Mouse (Mus musculus) layer of hippocampus, adult 2 months (tissue): ENCODE measurements around the gene Ptpdc1. TPM values are rescaled to one million over a fixed set of nuclear protein-coding genes. Genes with fewer than 3 reads are reported as not detected.

Source experiments
- DNase-seq, 2 experiments: peaks; one replicate each; pipeline ENCODE4 v3.0.0; 2022; ENCODE audit warnings: low spot score in 2 of 2
- H3K27ac ChIP-seq: fragments of 200-600 bp; 2 replicates; pipeline ENCODE4 v1.8.1; 2022
- H3K4me3 ChIP-seq: fragments of 200-600 bp; 2 replicates; pipeline ENCODE4 v1.8.1; 2022; ENCODE audit warnings: mild to moderate bottlenecking
- CTCF ChIP-seq: fragments of 200-600 bp; conservative IDR thresholded peaks from 2 replicates; pipeline ENCODE4 v1.8.1; 2022; ENCODE audit warnings: antibody characterized with exemption, mild to moderate bottlenecking, moderate library complexity
- total RNA-seq, 2 experiments: library from RNA; stranded (reverse); gene quantifications; 2 replicates each; pipeline ENCODE4 v1.2.3; 2021

The Ptpdc1 gene
- total RNA-seq, 2 experiments from 2014 or later, result 37.0 to 44.7 TPM

- H3K4me3 ChIP-seq, result no peak overlapping the region
- peak; percentile 50 for TF ChIP-seq CTCF
- no peak overlapping the region for H3K27ac ChIP-seq
- DNase-seq, result no peak
Measured at GRCm38 (mm10) chr13:48646696-48647095, 21.2 kb upstream of the Ptpdc1 start.

GRCm38 (mm10) chr13:48643991-48644390 lies 18.5 kb upstream of the Ptpdc1 start:
- TF ChIP-seq CTCF, result no peak
- Histone ChIP-seq H3K4me3 (no peak overlapping the region), H3K27ac (no peak overlapping the region)
- DNase-seq, result no peak

- no peak for DNase-seq
- no peak for TF ChIP-seq CTCF
Measured at GRCm38 (mm10) chr13:48643072-48643471, 17.6 kb upstream of the Ptpdc1 start.

GRCm38 (mm10) chr13:48639570-48639969 lies 14.1 kb upstream of the Ptpdc1 start:
- Histone ChIP-seq H3K27ac (no peak overlapping the region), H3K4me3 (no peak overlapping the region)
- DNase-seq, result peak; percentile 66
- TF ChIP-seq CTCF, result peak; percentile 99

More at GRCm38 (mm10) chr13:48643072-48643471, 17.6 kb upstream of the Ptpdc1 start:
- Histone ChIP-seq H3K4me3 (no peak overlapping the region), H3K27ac (no peak overlapping the region)

GRCm38 (mm10) chr13:48637706-48638105 lies 12.2 kb upstream of the Ptpdc1 start:
- Histone ChIP-seq H3K4me3 (no peak overlapping the region), H3K27ac (no peak overlapping the region)
- TF ChIP-seq CTCF, result no peak
- no peak for DNase-seq

GRCm38 (mm10) chr13:48631691-48632090 lies 6.2 kb upstream of the Ptpdc1 start:
- DNase-seq, result no peak
- Histone ChIP-seq H3K4me3 (no peak overlapping the region), H3K27ac (no peak overlapping the region)
- TF ChIP-seq CTCF, result peak; percentile 64

GRCm38 (mm10) chr13:48624968-48625398 lies 481 bp downstream of the Ptpdc1 start:
- TF ChIP-seq CTCF, result no peak
- peak in 1 of 2 experiments; percentile 26 for DNase-seq
- H3K27ac ChIP-seq, result peak overlapping the region; percentile 96
- peak overlapping the region; percentile 82 for H3K4me3 ChIP-seq

GRCm38 (mm10) chr13:48618890-48619289 lies 6.6 kb downstream of the Ptpdc1 start:
- no peak for DNase-seq
- Histone ChIP-seq H3K27ac (no peak overlapping the region), H3K4me3 (no peak overlapping the region)
- TF ChIP-seq CTCF, result no peak

- no peak for DNase-seq
- Histone ChIP-seq H3K27ac (no peak overlapping the region), H3K4me3 (no peak overlapping the region)
- TF ChIP-seq CTCF, result no peak
Measured at GRCm38 (mm10) chr13:48617774-48618173, 7.7 kb downstream of the Ptpdc1 start.

- H3K27ac ChIP-seq, result no peak overlapping the region
- H3K4me3 ChIP-seq, result no peak overlapping the region
- no peak for TF ChIP-seq CTCF
- no peak for DNase-seq
Measured at GRCm38 (mm10) chr13:48614525-48614924, 10.9 kb downstream of the Ptpdc1 start.

- DNase-seq, result peak in 1 of 2 experiments; percentile 24
- Histone ChIP-seq H3K4me3 (no peak overlapping the region), H3K27ac (peak overlapping the region; percentile 8; the same call in 1 of the 2 replicates)
- TF ChIP-seq CTCF, result no peak
Measured at GRCm38 (mm10) chr13:48609106-48609505, 16.4 kb downstream of the Ptpdc1 start.

- DNase-seq, result no peak
- no peak overlapping the region for H3K27ac ChIP-seq
- no peak overlapping the region for H3K4me3 ChIP-seq
- TF ChIP-seq CTCF, result no peak
Measured at GRCm38 (mm10) chr13:48604591-48604990, 20.9 kb downstream of the Ptpdc1 start.

- no peak for DNase-seq
- no peak for TF ChIP-seq CTCF
- Histone ChIP-seq H3K4me3 (no peak overlapping the region), H3K27ac (no peak overlapping the region)
Measured at GRCm38 (mm10) chr13:48603296-48603695, 22.2 kb downstream of the Ptpdc1 start.

GRCm38 (mm10) chr13:48594605-48595004 lies 30.9 kb downstream of the Ptpdc1 start:
- no peak for TF ChIP-seq CTCF
- H3K4me3 ChIP-seq, result no peak overlapping the region
- H3K27ac ChIP-seq, result peak overlapping the region; percentile 89
- DNase-seq, result peak in 1 of 2 experiments; percentile 21
